Mouse (Mus musculus) kidney, embryonic 14.5 days (tissue): ENCODE results near the gene Phf5a. TPM values are rescaled to one million over a fixed set of nuclear protein-coding genes. Genes with fewer than 3 reads are reported as not detected.

ENCODE experiments used
- ATAC-seq: fragments of 200-750 bp; cut with Nextera tagmentation; 2 replicates; pipeline ENCODE4 v1.8.0; 2017; ENCODE audit warnings: moderate number of reproducible peaks, mild to moderate bottlenecking, moderate TSS enrichment, moderate library complexity; ENCODE audit not compliant: low FRiP score, low TSS enrichment
- H3K27ac ChIP-seq: fragments of 300-500 bp; sonication (generic); 2 replicates; pipeline ENCODE4 v1.5.1; 2014; ENCODE audit warnings: low read depth, mild to moderate bottlenecking, low read length, moderate library complexity, mixed read lengths
- H3K27me3 ChIP-seq: fragments of 300-500 bp; sonication (generic); 2 replicates; pipeline ENCODE4 v1.6.1; 2014; ENCODE audit warnings: mild to moderate bottlenecking, low read length; ENCODE audit not compliant: control insufficient read depth, insufficient read depth
- H3K36me3 ChIP-seq: fragments of 300-500 bp; sonication (generic); 2 replicates; pipeline ENCODE4 v1.6.1; 2014; ENCODE audit warnings: low read length, mixed read lengths; ENCODE audit not compliant: control insufficient read depth, insufficient read depth
- H3K4me1 ChIP-seq: fragments of 300-500 bp; sonication (generic); 2 replicates; pipeline ENCODE4 v1.6.1; 2014; ENCODE audit warnings: low read length, mixed read lengths; ENCODE audit not compliant: control insufficient read depth, insufficient read depth
- H3K4me2 ChIP-seq: fragments of 300-500 bp; sonication (generic); replicated peaks from 2 replicates; pipeline ENCODE4 v1.6.1; 2014; ENCODE audit warnings: low read depth, mild to moderate bottlenecking, low read length
- H3K4me3 ChIP-seq: fragments of 300-500 bp; sonication (generic); 2 replicates; pipeline ENCODE4 v1.5.1; 2014; ENCODE audit warnings: mild to moderate bottlenecking, low read length
- H3K9ac ChIP-seq: fragments of 300-500 bp; sonication (generic); 2 replicates; pipeline ENCODE4 v1.6.1; 2014; ENCODE audit warnings: low read depth, mild to moderate bottlenecking, low read length, moderate library complexity
- H3K9me3 ChIP-seq: fragments of 300-500 bp; sonication (generic); 2 replicates; pipeline ENCODE4 v1.6.1; 2016; ENCODE audit warnings: low read length; ENCODE audit not compliant: control insufficient read depth
- WGBS: fragments of 180-500 bp; shearing (Covaris S2); extraction: QIAGEN DNeasy Blood & Tissue Kit; methylation state at CpG from one replicate; pipeline ENCODE4 v1.1.7; 2014; 5-methylcytosine and 5-hydroxymethylcytosine counted together
- polyA plus RNA-seq: library from polyadenylated mRNA; unstranded; fragments of >200 nt; fragmentation: Nextera tagmentation; extraction: Ambion mirVana; gene quantifications from 2 replicates; pipeline ENCODE4 v1.2.1, GENCODE M21; 2014

Gene Phf5a
- polyA plus RNA-seq, 1 experiment from 2014 or later, result 192 TPM

GRCm38 (mm10) chr15:81856030-81856790 lies 15.5 kb downstream of the Phf5a start:
- peaks cover 16% of the 10 kb centered on the region for H3K36me3 ChIP-seq
- ATAC-seq, result peak; percentile 87
- H3K4me3 ChIP-seq, result peak overlapping the region; percentile 92
- no peaks in the 10 kb centered on the region for H3K9me3 ChIP-seq
- WGBS, result under 1% methylated on average over 28 of the region's 28 CpGs
- H3K9ac ChIP-seq, result peak overlapping the region; percentile 91
- 0 out of 2 replicates have a peak, but pooled peaks cover 6% of the 10 kb centered on the region for H3K4me1 ChIP-seq
- no peaks in the 10 kb centered on the region for H3K27me3 ChIP-seq
- peak overlapping the region; percentile 91 for H3K4me2 ChIP-seq
- peak overlapping the region; percentile 71; the same call in 1 of the 2 replicates for H3K27ac ChIP-seq

GRCm38 (mm10) chr15:81853081-81853480 lies 18.6 kb downstream of the Phf5a start:
- H3K9me3 ChIP-seq, result no peaks in the 10 kb centered on the region
- no peaks in the 10 kb centered on the region for H3K27me3 ChIP-seq
- H3K27ac ChIP-seq, result no peak overlapping the region
- no peak overlapping the region for H3K9ac ChIP-seq
- H3K4me3 ChIP-seq, result no peak overlapping the region
- 81% methylated on average over 7 of the region's 7 CpGs for WGBS
- ATAC-seq, result no peak
- peaks cover 42% of the 10 kb centered on the region for H3K36me3 ChIP-seq
- 0 out of 2 replicates have a peak, but pooled peaks cover 6% of the 10 kb centered on the region for H3K4me1 ChIP-seq
- H3K4me2 ChIP-seq, result no peak overlapping the region

DNA sequence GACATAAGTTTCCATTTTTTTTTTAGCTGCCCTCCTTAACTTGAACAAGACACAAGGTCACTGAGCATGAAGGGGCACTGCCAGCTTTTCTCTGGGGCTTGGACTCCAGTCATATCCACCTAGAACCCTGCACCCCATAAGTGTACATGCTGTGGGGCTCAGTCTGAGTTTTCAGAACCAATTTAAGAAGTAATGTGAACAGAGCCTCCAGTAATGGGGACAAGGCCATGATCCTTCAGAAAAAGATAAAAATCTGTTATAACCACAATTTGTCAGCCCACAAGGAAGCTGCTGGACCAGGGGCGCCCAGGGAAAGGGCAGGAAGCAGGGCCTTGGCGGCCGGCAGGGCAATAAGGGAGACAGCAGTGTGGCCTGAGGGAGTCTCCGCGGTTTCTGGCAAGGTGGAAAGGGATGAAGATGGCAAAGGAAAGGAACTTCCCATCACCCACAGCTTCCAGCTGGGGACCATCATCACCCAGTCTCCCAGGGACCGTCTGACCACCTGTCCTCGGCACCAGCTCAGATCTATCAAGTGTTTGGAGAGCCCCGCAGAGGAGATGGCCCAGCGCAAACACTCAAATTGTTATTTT lies 19.2 kb downstream of the Phf5a start:
- Histone ChIP-seq H3K4me3 (no peak overlapping the region), H3K4me2 (no peak overlapping the region), H3K9me3 (no peaks in the 10 kb centered on the region), H3K27ac (no peak overlapping the region), H3K36me3 (peaks cover 48% of the 10 kb centered on the region), H3K4me1 (0 out of 2 replicates have a peak, but pooled peaks cover 6% of the 10 kb centered on the region), H3K9ac (no peak overlapping the region), H3K27me3 (no peaks in the 10 kb centered on the region)
- no peak for ATAC-seq
- WGBS, result 89% methylated on average over 9 of the region's 9 CpGs

DNA sequence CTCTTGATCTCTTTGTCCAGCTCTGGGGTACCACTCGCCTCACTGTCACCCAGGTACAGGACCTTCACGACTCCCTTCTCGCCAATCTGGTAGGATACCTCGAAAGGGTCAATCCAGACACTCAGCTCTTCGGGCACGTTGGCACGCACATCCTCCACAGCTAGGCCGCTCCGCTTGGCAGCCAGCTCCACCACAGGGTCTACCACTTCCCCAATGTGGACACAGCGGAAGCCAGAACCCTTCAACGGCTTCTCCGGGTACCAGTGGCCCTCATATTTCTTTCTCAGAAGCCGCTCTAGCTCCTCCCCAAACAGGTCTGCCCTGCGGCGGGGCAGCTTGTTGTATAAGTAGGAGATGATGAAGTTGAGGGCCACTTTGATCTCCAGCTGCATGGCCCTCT lies 20.3 kb downstream of the Phf5a start:
- Histone ChIP-seq H3K4me1 (0 out of 2 replicates have a peak, but pooled peaks cover 6% of the 10 kb centered on the region), H3K36me3 (peaks cover 55% of the 10 kb centered on the region), H3K4me3 (no peak overlapping the region), H3K4me2 (no peak overlapping the region), H3K27ac (no peak overlapping the region), H3K9me3 (no peaks in the 10 kb centered on the region), H3K27me3 (no peaks in the 10 kb centered on the region), H3K9ac (no peak overlapping the region)
- no peak for ATAC-seq
- 97% methylated on average over 15 of the region's 15 CpGs for WGBS

GRCm38 (mm10) chr15:81850718-81851117 lies 21.0 kb downstream of the Phf5a start:
- no peaks in the 10 kb centered on the region for H3K27me3 ChIP-seq
- peaks cover 55% of the 10 kb centered on the region for H3K36me3 ChIP-seq
- WGBS, result 80% methylated on average over 14 of the region's 14 CpGs
- no peak for ATAC-seq
- H3K4me2 ChIP-seq, result no peak overlapping the region
- no peak overlapping the region for H3K4me3 ChIP-seq
- H3K4me1 ChIP-seq, result peaks cover 11% of the 10 kb centered on the region; the same call in 1 of the 2 replicates
- H3K27ac ChIP-seq, result no peak overlapping the region
- H3K9me3 ChIP-seq, result no peaks in the 10 kb centered on the region
- H3K9ac ChIP-seq, result no peak overlapping the region

GRCm38 (mm10) chr15:81849104-81849503 lies 22.6 kb downstream of the Phf5a start:
- Histone ChIP-seq H3K27me3 (no peaks in the 10 kb centered on the region), H3K36me3 (peaks cover 55% of the 10 kb centered on the region), H3K9ac (no peak overlapping the region), H3K9me3 (no peaks in the 10 kb centered on the region), H3K27ac (no peak overlapping the region), H3K4me1 (peaks cover 8% of the 10 kb centered on the region; the same call in 1 of the 2 replicates), H3K4me3 (no peak overlapping the region), H3K4me2 (no peak overlapping the region)
- ATAC-seq, result no peak
- WGBS, result 85% methylated on average over 9 of the region's 9 CpGs

GRCm38 (mm10) chr15:81848301-81848700 lies 23.4 kb downstream of the Phf5a start:
- Histone ChIP-seq H3K9me3 (no peaks in the 10 kb centered on the region), H3K36me3 (peaks cover 55% of the 10 kb centered on the region), H3K4me2 (no peak overlapping the region), H3K9ac (no peak overlapping the region), H3K4me1 (peaks cover 8% of the 10 kb centered on the region; the same call in 1 of the 2 replicates), H3K4me3 (no peak overlapping the region), H3K27ac (no peak overlapping the region), H3K27me3 (no peaks in the 10 kb centered on the region)
- no peak for ATAC-seq
- WGBS, result 54% methylated on average over 7 of the region's 7 CpGs

- no peak overlapping the region for H3K4me3 ChIP-seq
- WGBS, result 87% methylated on average over 5 of the region's 5 CpGs
- no peaks in the 10 kb centered on the region for H3K9me3 ChIP-seq
- peaks cover 8% of the 10 kb centered on the region; the same call in 1 of the 2 replicates for H3K4me1 ChIP-seq
- H3K9ac ChIP-seq, result no peak overlapping the region
- no peaks in the 10 kb centered on the region for H3K27me3 ChIP-seq
- H3K4me2 ChIP-seq, result no peak overlapping the region
- H3K27ac ChIP-seq, result no peak overlapping the region
- no peak for ATAC-seq
- H3K36me3 ChIP-seq, result peaks cover 55% of the 10 kb centered on the region
These were observed 23.9 kb downstream of the Phf5a start for GRCm38 (mm10) chr15:81847861-81848260.

- Histone ChIP-seq H3K27me3 (no peaks in the 10 kb centered on the region), H3K9ac (no peak overlapping the region), H3K4me2 (no peak overlapping the region), H3K27ac (no peak overlapping the region), H3K4me1 (peaks cover 8% of the 10 kb centered on the region; the same call in 1 of the 2 replicates), H3K36me3 (peaks cover 48% of the 10 kb centered on the region), H3K9me3 (no peaks in the 10 kb centered on the region), H3K4me3 (no peak overlapping the region)
- 87% methylated on average over 4 of the region's 4 CpGs for WGBS
- ATAC-seq, result no peak
These were observed 24.6 kb downstream of the Phf5a start for GRCm38 (mm10) chr15:81847161-81847560.
